Mouse (Mus musculus): ENCODE results near the gene Acvr1b.

Gene Acvr1b

DNA sequence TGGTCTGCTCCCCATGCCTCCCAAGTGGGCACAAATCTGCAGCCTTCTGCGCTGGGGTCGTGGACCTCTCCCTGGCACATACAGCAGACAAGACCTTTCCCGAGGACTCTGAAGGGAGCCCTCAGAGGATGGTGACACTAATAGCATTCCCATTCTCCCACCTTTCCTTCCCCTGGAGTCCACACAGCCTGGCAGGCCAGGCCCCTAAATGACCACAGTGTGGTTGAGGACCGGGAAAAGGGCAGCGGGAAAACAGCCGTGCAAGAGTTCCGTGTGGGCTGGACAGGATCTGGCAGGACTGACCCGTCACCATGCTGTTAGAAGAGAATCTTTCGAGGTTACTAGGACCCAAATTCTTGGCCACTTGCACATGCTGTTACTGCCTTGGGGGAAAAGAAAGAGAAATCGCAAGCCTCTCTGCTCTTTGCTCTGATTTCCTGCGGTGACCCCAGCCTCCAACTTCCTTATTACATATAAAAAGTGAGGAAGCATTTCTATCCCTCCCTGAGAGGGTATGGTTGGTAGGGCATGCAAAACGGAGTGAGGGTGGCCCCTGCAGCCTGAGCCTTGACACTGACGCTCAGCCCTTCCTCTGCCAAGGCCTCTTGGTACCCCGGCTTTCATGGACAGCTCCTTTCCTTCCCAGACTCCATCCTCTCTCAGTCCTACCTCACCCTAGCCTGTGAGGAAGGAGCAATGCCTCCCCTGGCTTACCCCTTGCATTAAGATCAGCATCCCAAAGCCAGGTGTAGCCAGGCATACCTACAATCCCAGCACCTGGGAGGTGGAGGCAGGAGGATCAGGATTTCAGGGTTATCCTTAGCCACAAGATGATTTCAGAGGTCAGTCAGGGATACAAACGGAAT lies 27.5 kb upstream of the Acvr1b start:
- DNase-seq (ENCODE audit: low read depth): no peak

- DNase-seq (ENCODE audit: low read depth): peak; percentile 41
Measured at GRCm38 (mm10) chr15:101147115-101147909, 26.6 kb upstream of the Acvr1b start.

- peak; percentile 41 for DNase-seq (ENCODE audit: low read depth)
Measured at GRCm38 (mm10) chr15:101147910-101148273, 26.0 kb upstream of the Acvr1b start.

DNA sequence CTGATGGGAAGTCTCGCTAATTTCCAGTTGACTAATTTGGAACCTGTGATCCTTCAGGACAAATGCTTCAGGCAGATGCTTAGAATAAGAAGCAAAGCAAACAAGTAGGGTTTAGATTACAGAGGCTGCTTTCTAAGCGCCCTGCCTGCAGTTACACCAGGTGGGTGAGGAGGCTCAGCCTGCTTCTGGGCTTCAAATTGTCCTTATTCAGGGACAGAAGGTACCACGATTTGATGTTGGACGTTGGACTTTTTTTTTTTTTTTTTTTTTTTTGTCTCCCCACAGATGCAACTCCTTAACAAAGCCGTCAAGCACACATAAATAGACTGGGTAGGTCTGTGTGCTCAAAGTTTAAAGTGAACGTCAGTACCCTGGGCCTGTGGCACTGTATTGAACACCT lies 25.3 kb upstream of the Acvr1b start:
- no peak for DNase-seq (ENCODE audit: low read depth)

- DNase-seq (ENCODE audit: low read depth): no peak
Measured at GRCm38 (mm10) chr15:101151409-101152261, 22.2 kb upstream of the Acvr1b start.

DNA sequence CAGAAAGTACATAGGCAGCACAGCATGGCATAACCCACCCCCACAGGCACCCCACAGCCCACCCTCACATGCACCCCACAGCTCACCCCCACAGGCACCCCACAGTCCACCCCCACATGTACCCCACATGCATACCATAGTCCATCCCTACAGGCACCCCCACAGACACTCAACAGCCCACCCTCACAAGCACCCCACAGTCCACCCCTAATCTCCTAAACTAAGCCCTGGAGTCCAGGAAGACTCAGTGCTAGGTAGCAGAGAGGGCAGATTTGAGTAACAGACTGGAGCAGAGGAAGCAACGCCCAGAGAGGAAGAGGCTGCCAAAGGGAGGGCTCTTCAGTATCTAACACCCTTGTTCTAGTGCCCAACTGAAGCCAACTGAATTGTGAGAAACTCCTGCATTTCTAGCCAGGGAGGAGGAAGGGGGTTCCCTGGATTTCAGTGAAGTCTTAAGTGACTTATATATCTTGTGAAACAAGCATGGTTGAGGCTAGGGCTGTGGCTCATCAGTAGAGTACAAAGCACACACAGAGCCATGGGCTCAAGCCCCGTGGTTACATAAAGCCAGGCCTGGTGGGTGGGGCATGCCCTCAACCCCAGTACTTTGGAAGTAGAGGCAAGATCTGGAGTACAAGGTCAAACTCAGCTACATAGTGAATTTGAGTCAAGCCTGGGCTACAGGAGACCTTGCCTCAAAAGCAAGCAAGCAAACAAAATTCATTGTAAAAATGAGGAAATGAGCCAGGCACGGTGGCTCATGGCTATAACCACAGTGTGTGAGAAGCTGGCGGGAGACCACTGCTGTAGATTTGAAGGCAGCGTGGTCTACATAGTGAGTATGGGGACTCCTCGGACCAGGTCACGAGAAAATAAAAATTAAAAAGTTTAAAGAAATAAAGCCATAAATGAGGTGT lies 18.9 kb upstream of the Acvr1b start:
- no peak for DNase-seq (ENCODE audit: low read depth)

DNA sequence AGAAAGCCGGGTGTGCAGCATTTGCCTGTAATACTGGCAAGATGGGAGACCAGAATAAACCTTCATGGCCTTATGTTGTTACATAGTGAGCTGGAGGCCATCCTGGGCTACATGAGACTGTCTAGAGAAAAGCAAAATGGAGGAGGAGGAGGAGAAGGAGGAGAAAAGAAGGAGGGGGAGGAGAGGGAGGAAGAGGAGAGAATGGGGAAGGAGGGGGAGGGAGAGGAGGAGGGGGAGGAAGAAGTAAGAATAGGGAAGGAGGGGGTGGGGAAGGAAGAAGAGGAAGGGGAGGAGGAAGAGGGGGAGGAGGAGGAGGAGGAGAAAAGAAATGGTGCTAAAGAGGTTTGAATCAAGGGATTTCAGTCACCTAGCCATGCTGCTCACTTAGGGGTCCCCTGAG lies 13.7 kb upstream of the Acvr1b start:
- DNase-seq (ENCODE audit: low read depth): no peak

- no peak for DNase-seq (ENCODE audit: low read depth)
Measured at GRCm38 (mm10) chr15:101160591-101160990, 13.3 kb upstream of the Acvr1b start.

- no peak for DNase-seq (ENCODE audit: low read depth)
Measured at GRCm38 (mm10) chr15:101161534-101161933, 12.3 kb upstream of the Acvr1b start.

GRCm38 (mm10) chr15:101163056-101163458 lies 10.8 kb upstream of the Acvr1b start:
- DNase-seq (ENCODE audit: low read depth): no peak

GRCm38 (mm10) chr15:101163854-101164253 lies 10.0 kb upstream of the Acvr1b start:
- DNase-seq (ENCODE audit: low read depth): no peak

- DNase-seq (ENCODE audit: low read depth): no peak
Measured at GRCm38 (mm10) chr15:101164291-101164690, 9.6 kb upstream of the Acvr1b start.

GRCm38 (mm10) chr15:101165658-101166437 lies 8.0 kb upstream of the Acvr1b start:
- no peak for DNase-seq (ENCODE audit: low read depth)

DNA sequence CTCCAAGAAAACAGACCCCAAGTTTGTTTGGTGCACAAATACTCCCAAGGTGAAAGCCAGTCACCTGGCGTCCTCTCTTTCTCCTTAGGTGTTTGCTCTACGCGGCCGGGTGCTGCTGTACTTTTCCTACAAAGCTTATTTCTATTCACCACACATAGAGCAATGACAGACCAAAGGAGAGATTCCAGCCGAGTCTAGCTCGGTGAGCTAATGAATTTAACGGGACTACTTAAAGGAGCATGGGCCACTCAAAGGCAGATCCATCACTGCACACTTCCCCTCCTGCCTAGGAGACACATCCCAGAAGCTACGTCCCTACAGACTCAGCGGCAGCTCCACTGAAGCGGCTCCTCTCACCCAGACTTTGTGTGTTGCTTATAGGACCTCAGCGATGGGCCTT lies 6.3 kb upstream of the Acvr1b start:
- no peak for DNase-seq (ENCODE audit: low read depth)

DNA sequence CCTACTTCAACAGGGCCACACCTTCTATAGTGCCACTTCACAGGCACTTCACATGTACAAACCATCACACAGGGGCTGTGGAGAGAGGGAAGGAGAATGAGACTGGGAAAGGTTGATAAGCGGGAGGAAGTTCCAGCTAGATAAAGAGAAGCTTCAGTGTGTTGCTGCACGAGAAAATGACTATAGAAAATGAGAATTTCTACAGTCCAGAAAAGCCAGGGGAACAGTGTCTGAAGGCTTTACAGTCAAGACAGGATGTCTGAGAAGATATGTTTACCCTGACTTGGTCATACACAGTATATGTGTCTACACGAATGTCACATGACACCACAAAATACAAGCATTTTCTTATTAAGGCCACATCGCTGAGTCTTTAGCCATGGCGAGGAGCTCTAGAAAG lies 4.0 kb upstream of the Acvr1b start:
- no peak for DNase-seq (ENCODE audit: low read depth)

- DNase-seq (ENCODE audit: low read depth): no peak
Measured at GRCm38 (mm10) chr15:101170413-101170980, 3.4 kb upstream of the Acvr1b start.

DNA sequence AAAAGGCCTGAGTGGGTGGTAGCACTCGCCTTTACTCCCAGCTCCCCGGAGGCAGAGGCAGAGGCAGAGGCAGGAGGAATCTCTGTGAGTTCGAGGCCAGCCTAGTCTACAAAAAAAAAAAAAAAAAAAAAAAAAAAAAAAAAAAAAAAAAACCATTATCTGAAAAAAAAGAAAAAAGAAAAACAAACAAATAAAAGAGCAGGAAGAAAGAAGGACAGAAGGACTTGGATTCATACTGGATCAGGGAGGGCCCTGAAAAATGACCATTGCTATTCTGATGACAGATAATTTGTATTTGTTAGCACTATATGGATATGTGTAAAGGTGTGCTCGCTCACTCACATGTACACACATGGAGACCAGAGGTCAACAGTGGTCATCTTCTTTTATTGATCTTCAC lies 2.6 kb upstream of the Acvr1b start:
- no peak for DNase-seq (ENCODE audit: low read depth)

- DNase-seq (ENCODE audit: low read depth): no peak
Measured at GRCm38 (mm10) chr15:101172016-101172415, 1.9 kb upstream of the Acvr1b start.

GRCm38 (mm10) chr15:101174294-101175130 lies 645 bp downstream of the Acvr1b start:
- DNase-seq (ENCODE audit: low read depth): peak; percentile 45
